Mouse (Mus musculus): ENCODE measurements at regions not wholly inside any gene's neighbourhood (a gene's known extent, or its start where the extent isn't known, plus 50 kb on each side); places are given as distances from the start of the nearest gene placed in this dataset.

DNA sequence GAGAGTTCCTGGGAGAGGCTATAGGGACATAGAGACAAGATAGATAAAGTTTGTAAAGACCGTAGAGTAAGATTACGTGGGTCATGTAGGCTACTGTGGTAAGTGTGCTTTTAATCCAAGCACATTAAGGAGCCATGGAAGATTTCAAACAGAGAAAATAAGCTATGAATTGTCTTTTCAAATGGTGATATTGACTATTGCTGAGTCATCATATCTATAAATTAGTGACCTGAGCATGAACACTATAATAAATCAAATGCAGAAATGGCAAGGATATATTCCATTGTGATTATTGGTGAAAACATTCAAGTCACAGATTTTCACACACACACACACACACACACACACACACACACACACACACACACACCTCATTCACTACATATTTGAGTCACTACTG, 355.3 kb upstream of the Ddhd1 start:
- no peak for TF ChIP-seq MAX (IDR thresholded peaks at IDR 0.05)
- no peak for TF ChIP-seq CEBPB (IDR thresholded peaks at IDR 0.05; ENCODE audit: low read depth)
- TF ChIP-seq MYOD1 (IDR thresholded peaks at IDR 0.05; ENCODE audit: control insufficient read depth, insufficient read length, low read depth), result no peak
- TF ChIP-seq USF1 (IDR thresholded peaks at IDR 0.05; ENCODE audit: low read depth), result no peak
- TF ChIP-seq CTCF (IDR thresholded peaks at IDR 0.05; ENCODE audit: control insufficient read depth, insufficient read depth, insufficient read length), result no peak
- TF ChIP-seq FOSL1 (IDR thresholded peaks at IDR 0.05; ENCODE audit: insufficient read depth, low read length, poor library complexity, severe bottlenecking), result no peak
- no peak for TF ChIP-seq MYOG (IDR thresholded peaks at IDR 0.05; ENCODE audit: control insufficient read depth, extremely low read depth, insufficient read length)
- H3K4me3 ChIP-seq (ENCODE audit: insufficient read depth, poor library complexity, severe bottlenecking), result no peak overlapping the region
- no peaks in the 10 kb centered on the region for H3K79me3 ChIP-seq (ENCODE audit: low read depth)
- no peaks in the 10 kb centered on the region for H3K36me3 ChIP-seq (ENCODE audit: control insufficient read depth, insufficient read depth)
- no peak overlapping the region for H3ac ChIP-seq (ENCODE audit: control insufficient read depth, insufficient read length, low read depth)
- no peaks in the 10 kb centered on the region for H3K27me3 ChIP-seq (ENCODE audit: control insufficient read depth, insufficient read depth, insufficient read length)
- no peaks in the 10 kb centered on the region for H3K79me2 ChIP-seq (ENCODE audit: control insufficient read depth, insufficient read depth)

DNA sequence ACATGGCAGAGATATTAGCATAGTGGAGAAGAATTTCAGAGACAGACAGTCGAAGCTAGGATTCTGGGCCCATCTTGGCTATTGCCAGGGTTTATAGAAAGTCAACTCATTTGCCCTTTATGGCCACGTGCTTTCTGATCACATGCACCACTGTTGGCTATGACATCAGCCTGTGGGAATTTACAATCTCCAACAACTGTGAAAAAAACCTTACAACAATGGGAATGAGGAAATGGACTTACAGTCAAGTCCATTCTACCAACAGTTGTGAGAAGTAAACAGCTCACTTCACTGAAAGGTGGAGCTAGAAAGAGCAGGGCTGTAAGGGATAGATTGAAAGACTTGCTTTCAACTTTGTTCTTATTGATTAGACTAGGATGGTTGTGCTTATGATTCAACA, 356.1 kb upstream of the Ddhd1 start:
- H3K79me2 ChIP-seq (ENCODE audit: control insufficient read depth, insufficient read depth), result no peaks in the 10 kb centered on the region
- H3K4me3 ChIP-seq (ENCODE audit: insufficient read depth, poor library complexity, severe bottlenecking), result no peak overlapping the region
- H3K36me3 ChIP-seq (ENCODE audit: control insufficient read depth, insufficient read depth), result no peaks in the 10 kb centered on the region
- TF ChIP-seq CTCF (IDR thresholded peaks at IDR 0.05; ENCODE audit: control insufficient read depth, insufficient read depth, insufficient read length) (no peak), MYOD1 (IDR thresholded peaks at IDR 0.05; ENCODE audit: control insufficient read depth, insufficient read length, low read depth) (no peak), CEBPB (IDR thresholded peaks at IDR 0.05; ENCODE audit: low read depth) (no peak), MAX (IDR thresholded peaks at IDR 0.05) (no peak), MYOG (IDR thresholded peaks at IDR 0.05; ENCODE audit: control insufficient read depth, extremely low read depth, insufficient read length) (no peak), FOSL1 (IDR thresholded peaks at IDR 0.05; ENCODE audit: insufficient read depth, low read length, poor library complexity, severe bottlenecking) (no peak), USF1 (IDR thresholded peaks at IDR 0.05; ENCODE audit: low read depth) (no peak)
- H3K79me3 ChIP-seq (ENCODE audit: low read depth), result no peaks in the 10 kb centered on the region
- H3K27me3 ChIP-seq (ENCODE audit: control insufficient read depth, insufficient read depth, insufficient read length), result no peaks in the 10 kb centered on the region
- no peak overlapping the region for H3ac ChIP-seq (ENCODE audit: control insufficient read depth, insufficient read length, low read depth)

DNA sequence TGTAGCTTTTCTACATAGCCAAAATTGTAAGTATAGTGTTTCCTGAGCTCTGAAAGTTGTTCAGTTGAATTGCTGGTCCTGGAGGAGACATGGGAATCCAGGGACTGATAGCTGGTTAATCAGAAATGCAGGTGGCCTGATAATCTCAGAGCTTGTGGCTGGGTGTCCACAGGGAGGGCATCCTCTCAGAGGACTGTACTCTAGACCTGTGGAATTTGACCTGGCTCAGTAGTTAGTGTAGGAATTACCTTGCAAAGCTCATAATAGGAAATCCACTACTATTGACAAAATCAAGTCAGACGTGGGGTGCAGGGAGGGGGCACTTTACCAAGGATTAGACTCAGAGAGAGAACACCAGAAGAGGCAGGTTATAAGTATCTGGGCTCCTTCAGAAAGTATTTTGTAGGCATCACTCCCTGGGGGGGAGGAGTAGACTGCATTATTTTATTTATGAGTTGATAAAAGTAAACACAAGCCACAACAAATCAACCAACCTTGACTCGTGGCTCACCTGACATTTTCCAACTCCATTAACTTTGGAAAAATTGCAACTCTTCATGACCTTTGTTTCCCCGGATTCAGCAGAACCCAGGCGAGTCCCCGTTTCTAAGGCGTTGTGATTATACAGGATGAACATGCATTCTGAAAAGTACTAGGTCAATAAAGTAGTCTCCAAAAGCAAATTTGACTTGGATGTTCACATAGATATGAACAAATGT, 357.9 kb upstream of the Ddhd1 start:
- Histone ChIP-seq H3K79me3 (ENCODE audit: low read depth) (no peaks in the 10 kb centered on the region), H3K27me3 (ENCODE audit: control insufficient read depth, insufficient read depth, insufficient read length) (peaks cover 4% of the 10 kb centered on the region), H3K4me3 (ENCODE audit: insufficient read depth, poor library complexity, severe bottlenecking) (no peak overlapping the region), H3ac (ENCODE audit: control insufficient read depth, insufficient read length, low read depth) (no peak overlapping the region), H3K79me2 (ENCODE audit: control insufficient read depth, insufficient read depth) (no peaks in the 10 kb centered on the region), H3K36me3 (ENCODE audit: control insufficient read depth, insufficient read depth) (no peaks in the 10 kb centered on the region)
- TF ChIP-seq MAX (IDR thresholded peaks at IDR 0.05), result no peak
- TF ChIP-seq USF1 (IDR thresholded peaks at IDR 0.05; ENCODE audit: low read depth), result no peak
- TF ChIP-seq CTCF (IDR thresholded peaks at IDR 0.05; ENCODE audit: control insufficient read depth, insufficient read depth, insufficient read length), result no peak
- no peak for TF ChIP-seq MYOG (IDR thresholded peaks at IDR 0.05; ENCODE audit: control insufficient read depth, extremely low read depth, insufficient read length)
- no peak for TF ChIP-seq CEBPB (IDR thresholded peaks at IDR 0.05; ENCODE audit: low read depth)
- TF ChIP-seq MYOD1 (IDR thresholded peaks at IDR 0.05; ENCODE audit: control insufficient read depth, insufficient read length, low read depth), result no peak
- no peak for TF ChIP-seq FOSL1 (IDR thresholded peaks at IDR 0.05; ENCODE audit: insufficient read depth, low read length, poor library complexity, severe bottlenecking)

DNA sequence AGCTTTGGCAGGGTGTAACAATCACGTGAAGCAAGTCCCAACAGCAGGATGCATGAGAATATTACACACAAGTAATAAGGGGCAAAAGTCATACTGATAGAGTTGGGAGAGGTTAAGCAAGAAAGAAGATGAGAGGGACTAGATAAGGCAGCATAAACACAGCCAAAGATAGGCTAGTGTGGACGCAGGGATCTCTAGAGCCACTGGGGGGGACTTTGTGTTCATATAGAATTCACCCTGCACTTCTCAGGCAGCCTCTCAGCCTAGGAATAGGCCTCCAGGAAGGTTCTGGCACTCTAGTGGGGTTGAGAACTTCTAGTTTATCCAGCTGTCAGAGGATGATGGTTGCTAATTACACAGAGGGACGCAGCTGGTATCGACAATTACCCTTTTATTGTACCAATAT, 358.8 kb upstream of the Ddhd1 start:
- TF ChIP-seq MAX (IDR thresholded peaks at IDR 0.05), result no peak
- TF ChIP-seq CTCF (IDR thresholded peaks at IDR 0.05; ENCODE audit: control insufficient read depth, insufficient read depth, insufficient read length), result no peak
- no peak for TF ChIP-seq FOSL1 (IDR thresholded peaks at IDR 0.05; ENCODE audit: insufficient read depth, low read length, poor library complexity, severe bottlenecking)
- TF ChIP-seq MYOG (IDR thresholded peaks at IDR 0.05; ENCODE audit: control insufficient read depth, extremely low read depth, insufficient read length), result no peak
- TF ChIP-seq USF1 (IDR thresholded peaks at IDR 0.05; ENCODE audit: low read depth), result no peak
- TF ChIP-seq CEBPB (IDR thresholded peaks at IDR 0.05; ENCODE audit: low read depth), result no peak
- TF ChIP-seq MYOD1 (IDR thresholded peaks at IDR 0.05; ENCODE audit: control insufficient read depth, insufficient read length, low read depth), result no peak
- Histone ChIP-seq H3K36me3 (ENCODE audit: control insufficient read depth, insufficient read depth) (no peaks in the 10 kb centered on the region), H3K79me2 (ENCODE audit: control insufficient read depth, insufficient read depth) (no peaks in the 10 kb centered on the region), H3ac (ENCODE audit: control insufficient read depth, insufficient read length, low read depth) (no peak overlapping the region), H3K79me3 (ENCODE audit: low read depth) (no peaks in the 10 kb centered on the region), H3K4me3 (ENCODE audit: insufficient read depth, poor library complexity, severe bottlenecking) (no peak overlapping the region), H3K27me3 (ENCODE audit: control insufficient read depth, insufficient read depth, insufficient read length) (peaks cover 4% of the 10 kb centered on the region)

DNA sequence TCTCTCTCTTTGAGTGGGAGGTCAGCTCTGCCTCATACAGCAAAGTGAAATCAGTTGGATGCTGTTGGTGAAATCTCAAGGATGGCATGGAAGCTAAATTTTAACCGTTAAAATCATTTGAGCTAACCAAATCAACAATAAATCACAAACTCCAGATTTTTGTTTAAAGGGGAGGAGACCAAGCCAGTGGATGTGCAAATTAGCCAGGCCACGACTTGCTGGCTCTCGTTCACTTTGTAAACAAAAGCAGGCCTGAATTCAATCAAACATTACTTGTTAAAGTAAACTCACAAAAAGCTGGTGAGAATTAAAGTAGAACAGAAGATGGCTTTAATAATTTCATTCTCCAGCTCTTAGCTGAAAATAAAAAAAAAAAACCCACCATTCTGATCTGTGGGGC, 359.3 kb upstream of the Ddhd1 start:
- Histone ChIP-seq H3K36me3 (ENCODE audit: control insufficient read depth, insufficient read depth) (no peaks in the 10 kb centered on the region), H3K79me3 (ENCODE audit: low read depth) (no peaks in the 10 kb centered on the region), H3K4me3 (ENCODE audit: insufficient read depth, poor library complexity, severe bottlenecking) (no peak overlapping the region), H3K79me2 (ENCODE audit: control insufficient read depth, insufficient read depth) (no peaks in the 10 kb centered on the region), H3ac (ENCODE audit: control insufficient read depth, insufficient read length, low read depth) (no peak overlapping the region), H3K27me3 (ENCODE audit: control insufficient read depth, insufficient read depth, insufficient read length) (peaks cover 4% of the 10 kb centered on the region)
- TF ChIP-seq CTCF (IDR thresholded peaks at IDR 0.05; ENCODE audit: control insufficient read depth, insufficient read depth, insufficient read length) (no peak), FOSL1 (IDR thresholded peaks at IDR 0.05; ENCODE audit: insufficient read depth, low read length, poor library complexity, severe bottlenecking) (no peak), USF1 (IDR thresholded peaks at IDR 0.05; ENCODE audit: low read depth) (no peak), MAX (IDR thresholded peaks at IDR 0.05) (no peak), MYOG (IDR thresholded peaks at IDR 0.05; ENCODE audit: control insufficient read depth, extremely low read depth, insufficient read length) (no peak), MYOD1 (IDR thresholded peaks at IDR 0.05; ENCODE audit: control insufficient read depth, insufficient read length, low read depth) (no peak), CEBPB (IDR thresholded peaks at IDR 0.05; ENCODE audit: low read depth) (no peak)
